In the genomic region with DNA sequence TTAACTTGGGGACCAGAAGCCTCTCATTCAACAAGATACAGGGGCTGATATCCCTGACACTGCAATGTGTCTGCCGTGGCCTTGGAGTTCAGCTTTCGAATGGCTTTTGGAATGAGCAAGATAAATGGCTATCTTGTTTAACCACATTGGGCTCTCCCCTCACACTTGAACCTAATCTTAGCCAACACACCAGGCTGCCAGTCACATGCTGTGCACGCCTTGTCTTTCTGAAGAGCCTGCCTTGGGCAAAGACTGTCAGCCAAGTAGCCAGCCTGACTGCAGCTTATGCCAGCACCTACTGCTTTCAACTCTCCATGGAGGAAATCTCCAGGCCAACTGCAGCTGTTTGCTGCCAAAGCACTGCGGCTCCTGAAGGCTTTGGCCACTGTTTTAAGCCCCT, we compare ENCODE assay signal across 8 mouse cellular contexts. TPM values are rescaled to one million over a fixed set of nuclear protein-coding genes. Genes with fewer than 3 reads are reported as not detected.
DNase-seq lines count a peak whose midpoint lies in the region; ATAC-seq and TF ChIP-seq lines count a peak whose summit lies in the region.
"Had no signal": no experiment of that assay in that cellular context is flagged by ENCODE, and none has a peak within 500 bp of the region (broad histone marks: within the 10 kb centered on the region; RNA-seq: fewer than 3 reads in every experiment).

No protein-coding gene starts in this region.

- H3K4me2 ChIP-seq in lung, embryonic 14.5 days = no peak overlapping the region
- H3K4me2 ChIP-seq: embryonic facial prominence, embryonic 15.5 days had no signal

- H3K9me3 ChIP-seq in lung, embryonic 14.5 days (ENCODE audit: low read depth, low read length) = no peaks in the 10 kb centered on the region
- H3K9me3 ChIP-seq: embryonic facial prominence, embryonic 15.5 days had no signal

- peaks cover 20% of the 10 kb centered on the region for H3K36me3 ChIP-seq in lung, embryonic 14.5 days (ENCODE audit: insufficient read depth)

- no peak for DNase-seq in lung, embryonic 14.5 days
- no peak for DNase-seq in lung, postnatal 4 days
- DNase-seq in heart, postnatal 4 days = peak; percentile 45
- peak; percentile 40 to 53 for DNase-seq in spleen, postnatal 14 days (ENCODE audit: low spot score in 2 of 2)
- no peak for DNase-seq in embryo, embryonic 10.5 days (ENCODE audit: low spot score)
- no peak for DNase-seq in left cerebral cortex, adult 11 months (ENCODE audit: low spot score)

- H3K4me1 ChIP-seq in lung, embryonic 14.5 days (ENCODE audit: insufficient read depth) = no peaks in the 10 kb centered on the region

- 0 out of 2 replicates have a peak overlapping the region, but pooled peaks have one; percentile 18 for H3K27ac ChIP-seq in lung, embryonic 14.5 days (ENCODE audit: low read depth)
- H3K27ac ChIP-seq: embryonic facial prominence, embryonic 15.5 days had no signal

- 67% methylated on average over 4 of the region's 4 CpGs for WGBS in lung, embryonic 14.5 days

- H3K4me3 ChIP-seq in lung, embryonic 14.5 days (ENCODE audit: low read depth, low read length) = no peak overlapping the region
- H3K4me3 ChIP-seq: embryonic facial prominence, embryonic 15.5 days had no signal

- no peak overlapping the region for H3K9ac ChIP-seq in lung, embryonic 14.5 days
- H3K9ac ChIP-seq: embryonic facial prominence, embryonic 15.5 days had no signal

- no peaks in the 10 kb centered on the region for H3K27me3 ChIP-seq in lung, embryonic 14.5 days (ENCODE audit: insufficient read depth, low read length)
- H3K27me3 ChIP-seq: embryonic facial prominence, embryonic 15.5 days had no signal

- TF ChIP-seq CTCF in lung, embryonic 14.5 days (IDR thresholded peaks at IDR 0.05; ENCODE audit: low read depth) = no peak

- ATAC-seq in lung, embryonic 14.5 days (ENCODE audit: insufficient read depth) = peak; percentile 28; the same call in 1 of the 2 replicates
- ATAC-seq in erythroid progenitor cell, adult 5-6 weeks (replicated peaks; ENCODE audit: low FRiP score, poor library complexity, severe bottlenecking) = peak; percentile 86

RNA-seq across cellular contexts. Expression of gene Tpra1, which starts 13.5 kb away (rescaled TPM):
- polyA plus RNA-seq in lung, embryonic 14.5 days (2014; fragmentation: Nextera tagmentation; extraction: Ambion mirVana) = 49.4 and 53.6 TPM in 2 replicates
- 47.9 and 70.8 TPM in 2 replicates for total RNA-seq in erythroid progenitor cell, adult 5-6 weeks (2015; ENCODE audit: low replicate concordance)
- 71.2 and 104 TPM in 2 replicates for total RNA-seq in erythroid progenitor cell, adult 5-6 weeks (2017; ENCODE audit: low replicate concordance)
- 10 to 100 TPM; 29.7 to 30.8 TPM for total RNA-seq in heart, postnatal 4 days (2021)

RNA-seq across cellular contexts. Expression of gene Mcm2, which starts 16.9 kb away (rescaled TPM):
- polyA plus RNA-seq in lung, embryonic 14.5 days (2014; fragmentation: Nextera tagmentation; extraction: Ambion mirVana) = 153 and 164 TPM in 2 replicates
- total RNA-seq in erythroid progenitor cell, adult 5-6 weeks (2015; ENCODE audit: low replicate concordance) = 111 and 119 TPM in 2 replicates
- total RNA-seq in erythroid progenitor cell, adult 5-6 weeks (2017; ENCODE audit: low replicate concordance) = 159 and 169 TPM in 2 replicates
- total RNA-seq in heart, postnatal 4 days (2021) = 100 to 1,000 TPM in 1 of 2 experiments, 10 to 100 TPM in 1; 86.1 to 103 TPM

RNA-seq across cellular contexts. Expression of gene Podxl2, which starts 40.7 kb away (rescaled TPM):
- 52.0 and 56.7 TPM in 2 replicates for polyA plus RNA-seq in lung, embryonic 14.5 days (2014; fragmentation: Nextera tagmentation; extraction: Ambion mirVana)
- not detected in 2 replicates for total RNA-seq in erythroid progenitor cell, adult 5-6 weeks (2015; ENCODE audit: low replicate concordance)
- 12.3 TPM in 1 of 2 replicates, not detected in the other for total RNA-seq in erythroid progenitor cell, adult 5-6 weeks (2017; ENCODE audit: low replicate concordance)
- 10 to 100 TPM; 61.1 to 65.1 TPM for total RNA-seq in heart, postnatal 4 days (2021)

Comparison
In these comparisons a context has a peak if more than half of its experiments do, and no peak if none do; other contexts are left out.
1. DNase-seq: peak in heart, postnatal 4 days (single experiment) and spleen, postnatal 14 days (2 of 2); none in lung, embryonic 14.5 days (single experiment), lung, postnatal 4 days (0 of 2), embryo, embryonic 10.5 days (single experiment) and left cerebral cortex, adult 11 months (single experiment).
2. RNA of gene Podxl2, which starts 40.7 kb away (total RNA-seq): 61.1 to 65.1 TPM in heart, postnatal 4 days; 12.3 TPM in erythroid progenitor cell, adult 5-6 weeks; every median in the first group is over 4 times any median in the second.